Mouse (Mus musculus): Measurements from ENCODE around the gene Cdhr1.
A peak's percentile ranks its signal among the peaks of the same experiment; 100 is the strongest.

Cdhr1 gene

DNA sequence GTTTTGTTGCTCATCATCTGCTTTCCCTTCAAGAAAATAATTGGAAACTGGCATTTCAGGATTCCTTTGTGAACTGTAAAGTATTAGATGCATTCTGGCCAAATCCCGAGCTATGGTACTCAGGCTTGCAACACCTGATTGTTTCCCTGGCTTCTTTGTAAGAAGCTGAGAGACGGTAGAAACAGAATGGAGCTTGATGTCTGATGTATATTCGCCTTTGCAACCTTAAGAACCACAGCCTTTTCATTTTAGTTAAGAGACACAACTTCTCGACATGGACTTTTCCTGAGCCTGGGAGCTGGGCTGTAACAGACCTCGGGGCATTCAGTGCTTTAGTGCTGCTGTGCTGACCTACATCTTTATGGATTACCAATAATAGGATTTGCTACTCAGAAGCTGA, 30.5 kb downstream of the Cdhr1 start, which contains the start of gene Lrit2:
Gene Lrit2 (plus strand): TSS at position 301 of the 400 bp plus-strand sequence.
- DNase-seq: no peak

GRCm38 (mm10) chr14:37066636-37067035, 31.5 kb downstream of the Cdhr1 start:
- no peak for DNase-seq

DNA sequence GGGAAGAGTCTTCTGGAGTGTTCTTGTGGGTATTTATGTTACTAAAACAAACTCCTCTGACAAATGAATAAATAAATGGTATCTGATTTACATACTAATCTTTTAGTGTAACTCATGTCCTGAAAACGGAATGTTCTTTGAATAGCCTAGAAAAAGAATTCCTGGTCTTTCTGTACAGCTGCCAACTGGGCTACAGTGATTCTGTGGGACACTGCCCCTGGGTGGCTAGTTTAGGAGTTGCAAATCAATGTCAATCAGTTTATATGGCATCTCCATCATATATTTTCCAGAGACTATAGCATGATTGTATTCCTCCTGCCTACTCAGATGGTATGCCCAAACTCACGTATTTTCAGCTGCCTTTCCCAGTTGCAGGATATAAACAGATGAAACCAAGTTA, 33.3 kb downstream of the Cdhr1 start:
- no peak for DNase-seq

- no peak for DNase-seq
These were observed 49.2 kb downstream of the Cdhr1 start, which contains the start of gene Rgr for GRCm38 (mm10) chr14:37048914-37049410. TSS of gene Rgr (minus strand) at chr14:37048964.

DNA sequence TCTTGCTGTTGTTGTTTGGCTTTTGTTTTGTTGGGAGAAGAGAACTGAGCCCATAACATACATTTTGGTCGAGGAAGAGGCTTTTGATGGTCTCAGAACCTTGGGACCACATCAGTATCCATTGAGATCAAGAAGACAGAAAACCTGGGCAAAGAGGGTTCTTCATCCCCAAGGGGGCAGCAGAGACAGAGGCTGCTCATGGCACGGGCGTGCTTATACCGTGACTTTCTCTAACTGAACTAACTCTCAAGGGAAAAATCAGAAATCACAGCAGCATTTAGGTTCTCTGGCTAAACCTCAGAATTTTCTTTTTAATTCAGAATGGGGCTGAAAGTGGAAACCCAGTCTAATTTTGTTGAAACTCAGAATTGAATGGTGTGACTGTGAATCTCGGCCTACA, 63.7 kb downstream of the Cdhr1 start:
- no peak for DNase-seq

DNA sequence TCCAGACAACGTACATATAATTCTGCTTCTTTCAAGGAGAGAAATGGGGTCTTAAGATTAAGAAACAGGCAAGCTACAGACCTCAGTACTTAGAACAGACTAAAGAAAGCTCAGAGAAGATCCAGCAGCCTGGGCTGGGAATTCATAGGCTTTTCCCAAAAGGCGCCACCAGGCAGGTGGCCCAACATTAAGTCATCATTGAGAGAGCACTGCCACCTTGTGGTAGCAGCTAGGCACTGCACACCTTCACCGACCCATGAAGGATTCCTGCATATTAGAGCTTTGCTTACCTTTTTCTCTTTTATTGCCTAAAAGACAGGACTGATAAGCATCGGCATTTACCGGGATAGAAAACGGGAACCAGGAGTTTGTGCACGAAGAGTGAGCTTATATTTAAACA, 64.9 kb downstream of the Cdhr1 start:
- peak; percentile 63 to 70 for DNase-seq

DNA sequence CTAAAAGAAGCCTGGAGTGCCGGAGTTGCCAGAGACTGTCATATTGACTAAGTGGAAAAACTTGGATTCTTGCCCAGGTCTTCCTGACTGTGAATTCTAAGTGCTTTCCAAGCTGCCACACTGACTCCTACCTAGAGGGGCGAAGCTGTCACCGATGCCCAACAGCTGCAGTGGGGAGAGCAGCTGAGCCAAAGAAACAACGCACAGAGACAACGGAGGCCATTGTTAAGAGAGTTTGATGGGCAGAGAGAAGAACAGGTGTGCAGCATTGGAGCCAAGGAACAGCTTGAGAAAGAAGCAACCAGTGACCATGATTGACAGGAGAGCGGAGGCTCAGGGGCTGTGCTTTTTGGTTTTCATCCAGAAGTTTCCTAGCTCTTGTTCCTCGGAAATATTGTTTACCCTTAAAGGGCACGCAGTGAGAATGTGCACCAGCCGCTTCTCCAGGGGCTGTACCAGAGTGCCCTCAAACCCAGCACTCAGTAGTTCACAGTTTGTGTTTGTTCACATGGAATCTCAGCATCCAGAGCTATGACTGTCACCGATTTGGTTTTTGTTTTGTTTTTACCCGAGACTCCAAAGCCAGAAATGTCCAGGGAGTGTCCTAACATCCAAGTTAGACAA, 65.6 kb downstream of the Cdhr1 start:
- DNase-seq: no peak

DNA sequence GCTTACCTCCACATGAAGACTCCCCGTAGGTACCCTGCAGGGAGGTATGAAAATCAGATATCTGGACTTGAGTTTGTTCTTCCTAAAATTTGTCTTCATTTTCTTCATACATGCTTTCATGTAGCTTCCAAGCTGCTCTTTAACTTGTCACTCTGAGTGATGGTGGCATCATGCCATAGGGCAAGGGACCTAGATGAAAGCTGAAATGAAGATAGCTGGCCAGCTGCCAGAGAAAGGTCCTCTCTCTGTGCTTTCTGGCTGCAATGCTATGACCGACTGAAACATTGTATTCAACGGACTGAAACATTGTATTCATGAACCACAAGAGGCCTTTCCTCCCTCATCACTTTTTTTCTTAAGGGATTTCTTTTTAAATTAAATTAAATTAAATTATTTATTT, 69.6 kb downstream of the Cdhr1 start:
- no peak for DNase-seq

DNA sequence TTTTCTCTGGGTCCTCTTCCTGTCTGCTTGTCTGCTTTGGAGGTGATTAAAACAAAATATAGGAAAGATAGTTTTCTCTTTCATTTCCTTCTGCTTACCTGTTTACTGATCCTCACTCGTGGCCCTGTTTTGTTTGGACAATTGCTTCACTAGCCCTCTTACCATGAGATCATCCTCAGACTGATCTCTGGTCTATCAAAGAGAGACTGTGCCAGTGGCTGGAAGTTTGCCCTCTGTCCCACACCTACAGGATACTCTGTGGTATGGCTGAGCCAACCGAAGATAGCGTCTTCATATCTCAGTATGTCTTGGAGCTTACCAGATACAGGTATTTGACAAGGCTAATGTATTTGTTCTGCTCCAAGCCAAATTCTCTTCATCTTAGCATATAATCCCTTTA, 70.2 kb downstream of the Cdhr1 start:
- DNase-seq: no peak

All from B cell, adult 2 months (primary cell).